Mouse (Mus musculus): ENCODE measurements at regions not wholly inside any gene's neighbourhood (a gene's known extent, or its start where the extent isn't known, plus 50 kb on each side); places are given as distances from the start of the nearest gene placed in this dataset.

GRCm38 (mm10) chr1:190067181-190067580 lies 103.3 kb downstream of the Prox1 start:
- no peak for ATAC-seq (replicated peaks; ENCODE audit: low FRiP score, poor library complexity, severe bottlenecking)

GRCm38 (mm10) chr1:190066426-190066825 lies 104.1 kb downstream of the Prox1 start:
- ATAC-seq (replicated peaks; ENCODE audit: low FRiP score, poor library complexity, severe bottlenecking): no peak

- ATAC-seq (replicated peaks; ENCODE audit: low FRiP score, poor library complexity, severe bottlenecking): no peak
Measured at GRCm38 (mm10) chr1:190061560-190062295, 108.8 kb downstream of the Prox1 start.

- ATAC-seq (replicated peaks; ENCODE audit: low FRiP score, poor library complexity, severe bottlenecking): no peak
Measured at GRCm38 (mm10) chr1:190059025-190059424, 111.5 kb downstream of the Prox1 start.

- no peak for ATAC-seq (replicated peaks; ENCODE audit: low FRiP score, poor library complexity, severe bottlenecking)
Measured at GRCm38 (mm10) chr1:190056931-190057330, 113.6 kb downstream of the Prox1 start.

GRCm38 (mm10) chr1:190051903-190052302 lies 118.6 kb downstream of the Prox1 start:
- ATAC-seq (replicated peaks; ENCODE audit: low FRiP score, poor library complexity, severe bottlenecking): no peak

- ATAC-seq (replicated peaks; ENCODE audit: low FRiP score, poor library complexity, severe bottlenecking): no peak
Measured at GRCm38 (mm10) chr1:190048521-190049170, 121.9 kb downstream of the Prox1 start.

- no peak for ATAC-seq (replicated peaks; ENCODE audit: low FRiP score, poor library complexity, severe bottlenecking)
Measured at GRCm38 (mm10) chr1:190047201-190047600, 123.3 kb downstream of the Prox1 start.

- no peak for ATAC-seq (replicated peaks; ENCODE audit: low FRiP score, poor library complexity, severe bottlenecking)
Measured at GRCm38 (mm10) chr1:190045797-190046196, 123.6 kb upstream of the Smyd2 start.

- ATAC-seq (replicated peaks; ENCODE audit: low FRiP score, poor library complexity, severe bottlenecking): no peak
Measured at GRCm38 (mm10) chr1:190044036-190044435, 121.9 kb upstream of the Smyd2 start.

- ATAC-seq (replicated peaks; ENCODE audit: low FRiP score, poor library complexity, severe bottlenecking): no peak
Measured at GRCm38 (mm10) chr1:190043156-190043555, 121.0 kb upstream of the Smyd2 start.

GRCm38 (mm10) chr1:190042197-190042596 lies 120.0 kb upstream of the Smyd2 start:
- no peak for ATAC-seq (replicated peaks; ENCODE audit: low FRiP score, poor library complexity, severe bottlenecking)

- ATAC-seq (replicated peaks; ENCODE audit: low FRiP score, poor library complexity, severe bottlenecking): no peak
Measured at GRCm38 (mm10) chr1:190041096-190041706, 119.0 kb upstream of the Smyd2 start.

- ATAC-seq (replicated peaks; ENCODE audit: low FRiP score, poor library complexity, severe bottlenecking): no peak
Measured at GRCm38 (mm10) chr1:190038046-190038445, 115.9 kb upstream of the Smyd2 start.

GRCm38 (mm10) chr1:190036726-190037125 lies 114.6 kb upstream of the Smyd2 start:
- ATAC-seq (replicated peaks; ENCODE audit: low FRiP score, poor library complexity, severe bottlenecking): no peak

GRCm38 (mm10) chr1:190035935-190036334 lies 113.8 kb upstream of the Smyd2 start:
- no peak for ATAC-seq (replicated peaks; ENCODE audit: low FRiP score, poor library complexity, severe bottlenecking)

GRCm38 (mm10) chr1:190034091-190034490 lies 111.9 kb upstream of the Smyd2 start:
- ATAC-seq (replicated peaks; ENCODE audit: low FRiP score, poor library complexity, severe bottlenecking): no peak

- ATAC-seq (replicated peaks; ENCODE audit: low FRiP score, poor library complexity, severe bottlenecking): no peak
Measured at GRCm38 (mm10) chr1:190027536-190027935, 105.4 kb upstream of the Smyd2 start.

GRCm38 (mm10) chr1:190009466-190009865 lies 87.3 kb upstream of the Smyd2 start:
- no peak for ATAC-seq (replicated peaks; ENCODE audit: low FRiP score, poor library complexity, severe bottlenecking)

GRCm38 (mm10) chr1:190007271-190007670 lies 85.1 kb upstream of the Smyd2 start:
- no peak for ATAC-seq (replicated peaks; ENCODE audit: low FRiP score, poor library complexity, severe bottlenecking)

GRCm38 (mm10) chr1:190001084-190001483 lies 78.9 kb upstream of the Smyd2 start:
- no peak for ATAC-seq (replicated peaks; ENCODE audit: low FRiP score, poor library complexity, severe bottlenecking)

Measured in erythroid progenitor cell, adult 5-6 weeks (primary cell).